ENCODE assay signal across 10 mouse cellular contexts in the genomic region with DNA sequence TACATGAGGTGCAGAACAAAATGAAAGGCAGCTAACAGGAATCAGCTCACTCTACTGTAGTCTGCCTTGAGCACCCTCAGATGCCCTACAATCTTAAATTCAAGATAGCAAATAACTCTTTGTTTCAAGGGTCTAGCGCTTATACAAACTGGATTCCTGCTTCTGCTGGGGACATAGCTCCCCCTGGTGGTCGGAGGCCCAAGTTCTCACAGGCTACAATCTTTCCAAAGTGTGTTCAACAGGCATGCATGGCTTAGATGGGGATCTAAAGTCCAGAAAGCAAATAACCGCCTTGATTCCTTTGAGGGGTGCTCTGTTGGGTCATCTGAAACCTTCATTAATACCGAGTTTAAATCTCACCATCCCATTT.
DNase-seq lines count a peak whose midpoint lies in the region; ATAC-seq and TF ChIP-seq lines count a peak whose summit lies in the region.
"Had no signal": no experiment of that assay in that cellular context is flagged by ENCODE, and none has a peak within 500 bp of the region (broad histone marks: within the 10 kb centered on the region; RNA-seq: fewer than 3 reads in every experiment).

No protein-coding gene starts in this region.

- no peak overlapping the region for H3K4me2 ChIP-seq in embryonic facial prominence, embryonic 11.5 days (ENCODE audit: low read depth, low read length)
- H3K4me2 ChIP-seq: hindbrain, embryonic 15.5 days; stomach, embryonic 15.5 days had no signal

- H3K9ac ChIP-seq in embryonic facial prominence, embryonic 11.5 days (replicated peaks; ENCODE audit: low read length) = no peak overlapping the region
- H3K9ac ChIP-seq: hindbrain, embryonic 15.5 days; stomach, embryonic 15.5 days had no signal

- no peaks in the 10 kb centered on the region for H3K9me3 ChIP-seq in embryonic facial prominence, embryonic 11.5 days (replicated peaks; ENCODE audit: control insufficient read depth, low read length)
- H3K9me3 ChIP-seq: hindbrain, embryonic 15.5 days; stomach, embryonic 15.5 days had no signal

- H3K27ac ChIP-seq in spleen, adult 2 months (ENCODE audit: insufficient read depth, low read length) = no peak overlapping the region
- no peak overlapping the region for H3K27ac ChIP-seq in embryonic facial prominence, embryonic 11.5 days (replicated peaks; ENCODE audit: low read depth, low read length)
- H3K27ac ChIP-seq: hindbrain, embryonic 15.5 days; stomach, embryonic 15.5 days had no signal

- peak; percentile 43; the same call in 1 of the 2 replicates for TF ChIP-seq CTCF in spleen, adult 2 months (IDR thresholded peaks at IDR 0.05; ENCODE audit: extremely low read depth, insufficient read depth, insufficient read length, insufficient replicate concordance)
- peak; percentile 84 for TF ChIP-seq CTCF in lung, adult 2 months (IDR thresholded peaks at IDR 0.05; ENCODE audit: insufficient read depth, low read length)

- no peak overlapping the region for H3K4me3 ChIP-seq in spleen, adult 2 months (ENCODE audit: extremely low read depth, insufficient read depth, insufficient read length)
- no peak overlapping the region for H3K4me3 ChIP-seq in embryonic facial prominence, embryonic 11.5 days (ENCODE audit: low read depth, low read length)
- no peak overlapping the region for H3K4me3 ChIP-seq in lung, adult 2 months (replicated peaks; ENCODE audit: extremely low read depth, low read depth, low read length)
- H3K4me3 ChIP-seq: hindbrain, embryonic 15.5 days; stomach, embryonic 15.5 days had no signal

- no peaks in the 10 kb centered on the region for H3K4me1 ChIP-seq in spleen, adult 2 months (ENCODE audit: control insufficient read depth, insufficient read depth, insufficient read length)
- no peaks in the 10 kb centered on the region for H3K4me1 ChIP-seq in embryonic facial prominence, embryonic 11.5 days (ENCODE audit: control insufficient read depth, insufficient read depth, low read length)
- no peaks in the 10 kb centered on the region for H3K4me1 ChIP-seq in lung, adult 2 months (ENCODE audit: control insufficient read depth, insufficient read depth, low read length)
- H3K4me1 ChIP-seq: stomach, embryonic 15.5 days had no signal

- no peaks in the 10 kb centered on the region for H3K36me3 ChIP-seq in spleen, adult 2 months (ENCODE audit: control insufficient read depth, insufficient read depth, low read length)
- no peaks in the 10 kb centered on the region for H3K36me3 ChIP-seq in embryonic facial prominence, embryonic 11.5 days (replicated peaks; ENCODE audit: control insufficient read depth, insufficient read depth, low read depth, low read length)
- H3K36me3 ChIP-seq: hindbrain, embryonic 15.5 days; stomach, embryonic 15.5 days had no signal

- no peak for TF ChIP-seq POLR2A in spleen, adult 2 months (IDR thresholded peaks at IDR 0.05; ENCODE audit: low read depth, low read length)
- TF ChIP-seq POLR2A in lung, adult 2 months (IDR thresholded peaks at IDR 0.05; ENCODE audit: borderline replicate concordance, extremely low read depth, low read depth, low read length) = no peak

- DNase-seq in spleen, adult 2 months (ENCODE audit: low read depth in 1 of 2, low spot score in 2 of 2) = peak in 1 of 2 experiments; percentile 19
- DNase-seq in spleen, postnatal 36 days (ENCODE audit: low spot score in 2 of 2) = no peak
- DNase-seq in adrenal gland, postnatal 36 days = peak; percentile 59 to 80
- DNase-seq in embryonic facial prominence, embryonic 11.5 days (ENCODE audit: low spot score) = peak; percentile 77
- peak; percentile 75 for DNase-seq in kidney, postnatal 14 days
- peak; percentile 73 for DNase-seq in lung, adult 2 months
- peak; percentile 19 to 75 for DNase-seq in spleen, postnatal 4 days (ENCODE audit: low spot score in 2 of 2)

- WGBS in spleen, adult 2 months = 22% methylated on average over 4 of the region's 4 CpGs
- 20% methylated on average over 4 of the region's 4 CpGs for WGBS in embryonic facial prominence, embryonic 11.5 days
- WGBS in lung, adult 2 months = 22% methylated on average over 4 of the region's 4 CpGs

- H3K27me3 ChIP-seq in spleen, adult 2 months (ENCODE audit: control insufficient read depth, insufficient read depth, low read length) = no peaks in the 10 kb centered on the region
- no peaks in the 10 kb centered on the region for H3K27me3 ChIP-seq in embryonic facial prominence, embryonic 11.5 days (ENCODE audit: control insufficient read depth, insufficient read depth, low read length)
- H3K27me3 ChIP-seq: hindbrain, embryonic 15.5 days; stomach, embryonic 15.5 days had no signal

- ATAC-seq in embryonic facial prominence, embryonic 11.5 days (replicated peaks; ENCODE audit: insufficient number of reproducible peaks, low FRiP score, low TSS enrichment, low read depth) = no peak
- ATAC-seq in inflammation-experienced regulatory T-cells, adult 6 months = no peak

Comparison
In these comparisons a context has a peak if more than half of its experiments do, and no peak if none do; other contexts are left out.
1. DNase-seq: peak in adrenal gland, postnatal 36 days (2 of 2), embryonic facial prominence, embryonic 11.5 days (single experiment), kidney, postnatal 14 days (single experiment), lung, adult 2 months (single experiment) and spleen, postnatal 4 days (2 of 2); none in spleen, postnatal 36 days (0 of 2).